Mouse (Mus musculus) stomach, embryonic 15.5 days (tissue): ENCODE results near the gene Qrfp. TPM values are rescaled to one million over a fixed set of nuclear protein-coding genes. Genes with fewer than 3 reads are reported as not detected.
A peak's percentile ranks its signal among the peaks of the same experiment; 100 is the strongest.

ENCODE experiments used
- ATAC-seq: fragments of 200-750 bp; cut with Nextera tagmentation; 2 replicates; pipeline ENCODE4 v1.8.0; 2017; ENCODE audit warnings: low read depth, moderate number of reproducible peaks, moderate TSS enrichment; ENCODE audit not compliant: insufficient read depth, low FRiP score
- H3K27ac ChIP-seq: fragments of 300-500 bp; sonication (generic); 2 replicates; pipeline ENCODE4 v1.5.1; 2015; ENCODE audit warnings: mild to moderate bottlenecking, inconsistent platforms
- H3K27me3 ChIP-seq: fragments of 300-500 bp; sonication (generic); replicated peaks from 2 replicates; pipeline ENCODE4 v1.6.1; 2015; ENCODE audit warnings: inconsistent platforms
- H3K36me3 ChIP-seq: fragments of 300-500 bp; sonication (generic); 2 replicates; pipeline ENCODE4 v1.6.1; 2015; ENCODE audit warnings: inconsistent platforms
- H3K4me1 ChIP-seq: fragments of 300-500 bp; sonication (generic); 2 replicates; pipeline ENCODE4 v1.6.1; 2015; ENCODE audit warnings: inconsistent platforms
- H3K4me2 ChIP-seq: fragments of 300-500 bp; sonication (generic); 2 replicates; pipeline ENCODE4 v1.6.1; 2015; ENCODE audit warnings: mild to moderate bottlenecking, inconsistent platforms
- H3K4me3 ChIP-seq: fragments of 300-500 bp; sonication (generic); replicated peaks from 2 replicates; pipeline ENCODE4 v1.5.1; 2015; ENCODE audit warnings: inconsistent platforms
- H3K9ac ChIP-seq: fragments of 300-500 bp; sonication (generic); 2 replicates; pipeline ENCODE4 v1.6.1; 2015; ENCODE audit warnings: inconsistent platforms
- H3K9me3 ChIP-seq: fragments of 300-500 bp; sonication (generic); 2 replicates; pipeline ENCODE4 v1.6.1; 2016; ENCODE audit warnings: inconsistent platforms
- WGBS: fragments of 180-500 bp; shearing (Covaris S2); methylation state at CpG from one replicate; pipeline ENCODE4 v1.1.7; 2015; 5-methylcytosine and 5-hydroxymethylcytosine counted together
- polyA plus RNA-seq: library from polyadenylated mRNA; unstranded; fragments of >200 nt; fragmentation: Nextera tagmentation; extraction: Ambion mirVana; gene quantifications from 2 replicates; pipeline ENCODE4 v1.2.1, GENCODE M21; 2015

Gene Qrfp
- 0.05 and 0.09 TPM in 2 replicates for polyA plus RNA-seq

DNA sequence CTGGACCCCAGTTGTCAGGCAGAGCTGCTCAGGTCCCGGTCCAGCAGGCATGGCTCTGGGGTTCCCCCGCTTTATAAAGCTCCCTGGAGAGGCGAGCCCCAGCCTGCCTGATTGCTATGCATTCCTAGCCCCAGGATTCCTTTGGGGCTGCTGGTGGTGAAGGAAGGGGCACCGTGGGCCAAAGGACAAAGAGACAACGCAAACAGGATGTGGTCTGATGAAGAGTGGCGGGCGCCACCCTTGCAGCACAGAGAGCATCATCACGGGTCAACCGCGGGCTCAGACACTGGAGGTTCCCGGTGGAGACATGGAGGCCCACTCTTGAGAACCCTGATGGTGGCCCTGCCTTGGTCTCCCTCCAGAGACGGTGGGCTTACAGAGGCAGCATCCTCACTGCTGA lies at the start of gene Qrfp:
Gene Qrfp, minus strand, starts transcription at position 137 of the 400 bp plus-strand sequence.
- ATAC-seq, result no peak
- no peaks in the 10 kb centered on the region for H3K36me3 ChIP-seq
- no peak within 1 kb of the TSS for H3K4me3 ChIP-seq
- WGBS, result 52% methylated on average over 12 of the region's 12 CpGs
- H3K4me2 ChIP-seq, result no peak within 1 kb of the TSS
- peaks cover 7% of the 10 kb centered on the region; the same call in 1 of the 2 replicates for H3K4me1 ChIP-seq
- H3K9me3 ChIP-seq, result no peaks in the 10 kb centered on the region
- H3K9ac ChIP-seq, result no peak within 1 kb of the TSS
- H3K27me3 ChIP-seq, result no peaks in the 10 kb centered on the region
- no peak within 1 kb of the TSS for H3K27ac ChIP-seq

GRCm38 (mm10) chr2:31858500-31858899 lies 48.1 kb upstream of the Qrfp start:
- H3K4me1 ChIP-seq, result no peaks in the 10 kb centered on the region
- H3K4me3 ChIP-seq, result no peak overlapping the region
- no peaks in the 10 kb centered on the region for H3K36me3 ChIP-seq
- H3K4me2 ChIP-seq, result no peak overlapping the region
- WGBS, result 38% methylated on average over 12 of the region's 12 CpGs
- ATAC-seq, result no peak
- 0 out of 2 replicates have a peak, but pooled peaks cover 10% of the 10 kb centered on the region for H3K27me3 ChIP-seq
- no peaks in the 10 kb centered on the region for H3K9me3 ChIP-seq
- no peak overlapping the region for H3K9ac ChIP-seq
- H3K27ac ChIP-seq, result no peak overlapping the region

GRCm38 (mm10) chr2:31857180-31857579 lies 46.8 kb upstream of the Qrfp start:
- 60% methylated on average over 6 of the region's 6 CpGs for WGBS
- no peak for ATAC-seq

GRCm38 (mm10) chr2:31855991-31856390 lies 45.6 kb upstream of the Qrfp start:
- H3K9ac ChIP-seq, result no peak overlapping the region
- H3K4me2 ChIP-seq, result no peak overlapping the region
- H3K4me3 ChIP-seq, result no peak overlapping the region
- H3K9me3 ChIP-seq, result no peaks in the 10 kb centered on the region
- WGBS, result 77% methylated on average over 8 of the region's 8 CpGs
- H3K36me3 ChIP-seq, result no peaks in the 10 kb centered on the region
- 0 out of 2 replicates have a peak, but pooled peaks cover 10% of the 10 kb centered on the region for H3K27me3 ChIP-seq
- H3K27ac ChIP-seq, result no peak overlapping the region
- ATAC-seq, result no peak
- H3K4me1 ChIP-seq, result no peaks in the 10 kb centered on the region

More at GRCm38 (mm10) chr2:31857180-31857579, 46.8 kb upstream of the Qrfp start:
- Histone ChIP-seq H3K27ac (no peak overlapping the region), H3K9me3 (no peaks in the 10 kb centered on the region), H3K4me1 (no peaks in the 10 kb centered on the region), H3K9ac (no peak overlapping the region), H3K36me3 (no peaks in the 10 kb centered on the region), H3K27me3 (0 out of 2 replicates have a peak, but pooled peaks cover 10% of the 10 kb centered on the region), H3K4me2 (no peak overlapping the region), H3K4me3 (no peak overlapping the region)

DNA sequence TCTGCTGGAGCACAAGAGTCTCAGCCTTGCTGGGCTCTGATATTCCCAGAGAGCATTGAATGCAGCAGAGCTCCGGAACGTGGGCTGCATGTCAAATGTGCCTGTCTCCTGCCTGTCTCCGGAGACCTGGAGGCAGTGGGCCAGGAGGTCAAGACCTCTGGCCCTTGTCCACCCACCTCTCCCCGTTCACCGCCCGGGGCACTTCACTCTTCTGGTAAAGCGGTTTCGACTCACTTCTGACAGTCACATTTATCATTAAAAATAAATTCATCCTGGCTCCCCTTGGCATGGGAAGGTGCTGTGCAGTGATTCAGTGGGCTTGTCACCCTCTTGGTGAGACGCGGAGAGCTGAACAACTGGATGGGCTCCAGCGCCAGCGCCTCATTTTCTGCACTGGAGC lies 39.8 kb upstream of the Qrfp start:
- Histone ChIP-seq H3K9ac (no peak overlapping the region), H3K4me1 (peaks cover 15% of the 10 kb centered on the region), H3K4me2 (no peak overlapping the region), H3K9me3 (no peaks in the 10 kb centered on the region), H3K27me3 (peaks cover 23% of the 10 kb centered on the region), H3K4me3 (no peak overlapping the region), H3K27ac (no peak overlapping the region), H3K36me3 (no peaks in the 10 kb centered on the region)
- no peak for ATAC-seq
- 42% methylated on average over 12 of the region's 12 CpGs for WGBS

DNA sequence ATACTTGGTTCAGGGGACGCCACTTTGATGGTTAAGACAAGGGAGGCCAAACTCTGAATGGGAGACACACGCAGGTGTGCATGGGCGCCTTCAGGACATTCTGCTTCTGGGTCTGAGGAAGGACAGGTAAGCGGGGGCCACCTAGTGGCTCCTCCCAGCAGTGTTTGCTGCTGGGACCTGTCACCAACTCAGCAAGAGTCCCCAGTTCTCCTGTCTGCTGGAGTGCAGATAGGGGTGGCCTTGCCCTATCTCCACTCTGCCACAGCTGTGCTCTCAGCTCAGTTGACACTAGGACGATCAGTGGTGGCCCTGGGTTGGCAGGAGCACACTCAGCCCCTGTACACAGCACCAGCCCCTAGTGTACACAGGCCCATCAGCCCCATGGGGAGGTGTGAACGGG lies 37.5 kb upstream of the Qrfp start:
- Histone ChIP-seq H3K4me3 (no peak overlapping the region), H3K27me3 (peaks cover 40% of the 10 kb centered on the region), H3K4me1 (peaks cover 15% of the 10 kb centered on the region), H3K9ac (no peak overlapping the region), H3K4me2 (no peak overlapping the region), H3K9me3 (no peaks in the 10 kb centered on the region), H3K36me3 (no peaks in the 10 kb centered on the region), H3K27ac (no peak overlapping the region)
- WGBS, result 13% methylated on average over 6 of the region's 6 CpGs
- no peak for ATAC-seq

GRCm38 (mm10) chr2:31846692-31847660 lies 36.6 kb upstream of the Qrfp start:
- peak overlapping the region; percentile 49 for H3K4me3 ChIP-seq
- WGBS, result 3% methylated on average over 35 of the region's 35 CpGs
- H3K4me1 ChIP-seq, result peaks cover 15% of the 10 kb centered on the region
- ATAC-seq, result no peak
- H3K9me3 ChIP-seq, result no peaks in the 10 kb centered on the region
- no peaks in the 10 kb centered on the region for H3K36me3 ChIP-seq
- H3K9ac ChIP-seq, result peak overlapping the region; percentile 12; the same call in 1 of the 2 replicates
- H3K27ac ChIP-seq, result no peak overlapping the region
- H3K4me2 ChIP-seq, result peak overlapping the region; percentile 93
- H3K27me3 ChIP-seq, result peaks cover 40% of the 10 kb centered on the region

- H3K36me3 ChIP-seq, result no peaks in the 10 kb centered on the region
- peak within 1 kb of the TSS; percentile 49 for H3K4me3 ChIP-seq
- peaks cover 40% of the 10 kb centered on the region for H3K27me3 ChIP-seq
- peak within 1 kb of the TSS; percentile 22 for H3K9ac ChIP-seq
- peak within 1 kb of the TSS; percentile 93 for H3K4me2 ChIP-seq
- ATAC-seq, result no peak
- no peak within 1 kb of the TSS for H3K27ac ChIP-seq
- no peaks in the 10 kb centered on the region for H3K9me3 ChIP-seq
- H3K4me1 ChIP-seq, result peaks cover 15% of the 10 kb centered on the region
- WGBS, result under 1% methylated on average over 87 of the region's 88 CpGs
Measured at GRCm38 (mm10) chr2:31845896-31846691, 35.7 kb upstream of the Qrfp start, which contains the start of gene Fibcd1. Gene Fibcd1 (minus strand): TSS chr2:31846005.

- Histone ChIP-seq H3K4me3 (peak overlapping the region; percentile 49), H3K4me1 (peaks cover 15% of the 10 kb centered on the region), H3K27me3 (peaks cover 40% of the 10 kb centered on the region), H3K27ac (no peak overlapping the region), H3K4me2 (peak overlapping the region; percentile 93), H3K36me3 (no peaks in the 10 kb centered on the region), H3K9me3 (no peaks in the 10 kb centered on the region), H3K9ac (peak overlapping the region; percentile 22; the same call in 1 of the 2 replicates)
- under 1% methylated on average over 25 of the region's 26 CpGs for WGBS
- ATAC-seq, result no peak
Measured at GRCm38 (mm10) chr2:31845512-31845895, 35.1 kb upstream of the Qrfp start.

DNA sequence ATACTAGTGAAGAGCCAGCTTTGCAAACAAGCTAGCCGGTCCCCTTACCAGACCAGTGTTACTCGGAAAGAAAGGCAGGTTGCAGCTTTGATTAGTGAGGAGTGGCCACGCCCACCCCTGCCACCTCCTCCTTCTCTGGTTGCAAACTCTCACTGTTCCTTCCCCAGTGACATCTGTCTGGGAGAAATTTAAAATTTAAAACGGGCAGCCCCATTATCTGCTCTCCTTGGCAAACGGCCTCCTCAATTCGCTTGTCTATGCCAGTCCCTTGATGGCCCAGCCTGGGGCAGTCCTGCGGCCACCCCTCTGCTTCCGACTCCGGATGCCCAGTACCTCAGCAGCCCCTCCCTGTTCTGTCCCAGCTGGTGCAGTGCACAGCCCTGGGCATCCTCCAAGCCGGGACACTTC lies 34.4 kb upstream of the Qrfp start:
- ATAC-seq, result no peak
- H3K27ac ChIP-seq, result no peak overlapping the region
- H3K36me3 ChIP-seq, result no peaks in the 10 kb centered on the region
- peaks cover 40% of the 10 kb centered on the region for H3K27me3 ChIP-seq
- peak overlapping the region; percentile 49; the same call in 1 of the 2 replicates for H3K4me3 ChIP-seq
- peak overlapping the region; percentile 93; the same call in 1 of the 2 replicates for H3K4me2 ChIP-seq
- H3K9me3 ChIP-seq, result no peaks in the 10 kb centered on the region
- H3K9ac ChIP-seq, result no peak overlapping the region
- H3K4me1 ChIP-seq, result peaks cover 15% of the 10 kb centered on the region
- WGBS, result 8% methylated on average over 10 of the region's 10 CpGs

DNA sequence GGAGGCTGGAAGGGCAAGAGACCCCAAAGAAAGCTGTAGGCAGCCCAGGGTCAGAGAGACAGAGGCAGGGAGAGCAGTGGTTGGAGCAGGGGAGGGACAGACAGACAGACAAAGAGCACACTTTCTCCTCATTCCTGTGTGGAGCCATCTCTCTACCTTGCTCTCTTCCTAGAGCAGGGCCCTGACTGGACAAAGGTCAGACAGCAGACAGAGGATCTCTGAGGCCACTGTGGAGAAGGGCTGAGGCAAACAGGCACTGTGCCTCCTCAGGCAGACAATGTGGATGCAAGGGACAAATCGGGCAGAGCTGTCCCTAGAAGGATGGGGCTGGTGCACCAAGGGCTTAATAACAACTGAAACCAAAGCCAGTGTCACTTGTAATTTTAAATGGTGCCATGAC lies 28.5 kb upstream of the Qrfp start:
- Histone ChIP-seq H3K4me2 (no peak overlapping the region), H3K9ac (no peak overlapping the region), H3K4me3 (no peak overlapping the region), H3K27ac (no peak overlapping the region), H3K27me3 (peaks cover 5% of the 10 kb centered on the region), H3K9me3 (no peaks in the 10 kb centered on the region), H3K4me1 (no peaks in the 10 kb centered on the region), H3K36me3 (no peaks in the 10 kb centered on the region)
- WGBS, result 53% methylated on average over 1 of the region's 1 CpGs
- no peak for ATAC-seq
